Mouse (Mus musculus): Measurements from ENCODE around the gene Plaur.

The Plaur gene

DNA sequence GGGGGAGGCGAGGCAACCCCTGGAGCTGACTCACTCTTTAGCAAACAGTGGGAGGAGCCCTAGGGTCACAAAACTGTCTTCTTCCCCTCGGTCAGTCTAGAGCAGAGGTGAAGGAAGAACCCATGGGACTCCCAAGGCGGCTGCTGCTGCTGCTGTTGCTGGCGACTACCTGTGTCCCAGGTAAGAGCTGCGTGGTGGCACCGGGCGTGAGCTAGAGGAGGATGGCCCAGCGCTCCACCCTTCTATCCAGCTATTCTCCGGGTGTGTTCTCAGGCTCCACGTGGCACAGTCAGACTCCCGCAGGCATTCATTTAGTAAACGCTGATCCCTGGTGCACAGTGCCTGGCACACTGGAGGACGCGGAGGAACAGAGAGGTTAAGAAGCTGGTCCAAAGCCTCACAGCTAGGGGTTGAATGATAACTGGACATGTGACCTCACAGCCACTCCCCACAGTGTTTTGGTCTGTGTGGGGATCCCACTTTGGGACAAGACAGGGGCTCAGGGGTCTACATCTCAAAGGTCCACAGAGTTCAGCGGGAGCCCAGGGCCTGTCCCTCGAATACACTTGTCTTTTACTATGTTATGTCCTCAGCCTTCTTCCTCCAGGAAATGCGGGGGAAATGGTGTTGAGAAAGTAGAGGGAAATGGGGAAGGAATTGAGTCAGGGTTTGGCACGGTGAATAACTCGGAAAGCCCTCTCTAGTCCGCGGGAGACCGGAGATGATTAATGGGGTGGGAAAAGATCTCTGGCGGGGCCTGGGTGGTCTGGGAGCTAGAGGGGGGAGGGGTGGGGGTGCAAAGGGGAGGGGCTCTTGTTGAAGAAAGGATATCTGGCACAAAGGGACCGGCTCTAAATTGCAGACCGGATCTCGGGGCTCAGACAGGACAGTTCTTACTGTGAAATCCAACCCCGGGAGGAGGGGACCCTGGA, at the start of gene Plaur:
Gene Plaur (plus strand): TSS at position 97 of the 932 bp plus-strand sequence.
- DNase-seq: peak; percentile 27

DNA sequence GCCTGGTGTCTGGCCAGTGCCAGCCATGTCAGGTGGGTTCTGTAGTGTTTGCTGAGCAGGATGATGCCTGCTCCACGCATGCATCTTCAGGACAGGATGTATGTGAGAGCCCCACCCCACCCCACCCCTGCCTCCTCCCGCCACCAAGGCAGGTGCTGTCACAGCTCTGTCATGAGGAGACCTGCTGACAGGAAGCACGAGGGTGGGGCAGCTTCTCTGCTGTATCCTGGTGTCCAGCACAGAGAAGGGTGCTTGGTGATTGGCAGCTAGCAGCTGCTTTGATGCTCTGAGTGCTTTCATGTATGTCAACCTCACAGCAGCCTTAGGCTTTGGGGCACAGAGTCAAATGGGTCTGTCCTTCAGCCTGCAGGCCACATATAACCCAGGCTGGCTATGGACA, 48.7 kb upstream of the Plaur start:
- no peak for DNase-seq

DNA sequence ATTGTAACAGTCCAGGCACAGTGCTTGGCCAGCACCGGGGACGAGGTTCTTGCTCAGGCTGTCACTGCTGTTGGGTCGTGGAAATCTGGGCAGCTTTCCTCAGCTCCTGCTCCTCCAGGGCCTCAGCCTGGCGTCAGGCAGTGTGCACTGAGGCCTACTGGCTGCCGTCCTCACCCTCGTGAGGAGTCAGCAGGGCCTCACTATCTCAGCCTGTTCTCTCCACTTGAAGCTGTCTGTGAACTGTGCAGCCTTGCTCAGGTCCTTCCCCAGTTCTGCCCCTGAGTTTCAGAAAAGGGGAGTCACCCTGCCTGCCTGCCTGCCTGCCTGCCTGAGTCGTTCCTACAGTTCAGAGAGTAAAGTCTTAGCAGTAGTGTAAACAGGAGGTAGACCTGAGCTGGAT, 47.0 kb upstream of the Plaur start:
- no peak for DNase-seq

GRCm38 (mm10) chr7:24419579-24419978, 42.7 kb upstream of the Plaur start:
- DNase-seq: no peak

DNA sequence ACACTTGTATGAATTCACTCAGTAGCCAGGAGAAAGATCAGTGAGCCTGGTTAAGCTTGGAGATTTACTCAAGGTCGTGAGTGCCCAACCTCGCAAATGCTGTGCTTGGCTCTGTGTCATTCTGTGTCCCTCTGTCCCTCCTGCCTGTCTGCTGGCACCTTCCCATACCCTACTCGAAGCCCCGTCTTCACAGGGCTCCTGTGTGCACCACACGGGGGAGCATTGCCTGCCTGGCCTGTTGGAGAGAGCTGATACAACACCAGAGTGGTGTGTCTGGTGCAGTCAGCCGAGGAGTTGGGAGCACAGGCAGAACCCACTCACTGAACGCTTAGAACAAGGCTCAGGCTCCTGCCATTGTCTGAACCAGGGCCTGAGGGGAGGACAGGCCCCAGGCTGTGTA, 40.6 kb upstream of the Plaur start:
- DNase-seq: no peak

- no peak for DNase-seq
These were observed 40.0 kb upstream of the Plaur start for GRCm38 (mm10) chr7:24422251-24422650.

DNA sequence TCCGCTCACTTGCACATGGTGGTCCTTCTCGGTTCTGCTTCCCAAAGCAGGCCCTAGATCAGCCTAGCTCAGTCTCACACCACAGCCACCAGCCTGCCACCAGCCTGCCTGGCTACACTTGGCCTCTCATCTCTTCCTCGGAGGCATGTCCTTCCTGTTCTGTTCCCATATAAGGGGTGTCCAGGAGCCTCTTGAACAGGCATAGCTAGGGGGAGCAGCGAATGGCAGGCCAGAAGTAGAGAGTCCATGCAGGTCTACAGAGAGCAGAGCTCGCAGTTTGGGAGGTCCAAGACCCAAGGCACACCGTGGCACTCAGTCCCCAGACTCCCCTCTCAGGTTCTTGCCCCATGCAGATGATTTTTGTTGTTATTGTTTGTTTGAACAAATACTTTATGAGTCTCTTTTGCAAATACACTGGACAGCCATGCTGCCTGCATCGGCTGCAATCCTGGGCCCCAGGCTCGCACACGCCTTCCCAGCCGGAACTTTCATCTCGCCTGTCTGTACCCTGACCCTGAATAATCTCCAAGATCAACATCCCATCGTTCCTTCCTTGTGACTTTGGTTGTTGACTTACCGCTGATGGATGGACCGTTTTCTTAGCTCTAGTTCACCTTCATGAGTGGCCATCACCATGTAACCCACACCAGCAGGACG, 39.0 kb upstream of the Plaur start:
- DNase-seq: no peak

GRCm38 (mm10) chr7:24423956-24424732, 38.1 kb upstream of the Plaur start:
- peak; percentile 67 for DNase-seq

- no peak for DNase-seq
These were observed 36.4 kb upstream of the Plaur start for GRCm38 (mm10) chr7:24425919-24426318.

GRCm38 (mm10) chr7:24427168-24427567, 35.1 kb upstream of the Plaur start:
- DNase-seq: no peak

DNA sequence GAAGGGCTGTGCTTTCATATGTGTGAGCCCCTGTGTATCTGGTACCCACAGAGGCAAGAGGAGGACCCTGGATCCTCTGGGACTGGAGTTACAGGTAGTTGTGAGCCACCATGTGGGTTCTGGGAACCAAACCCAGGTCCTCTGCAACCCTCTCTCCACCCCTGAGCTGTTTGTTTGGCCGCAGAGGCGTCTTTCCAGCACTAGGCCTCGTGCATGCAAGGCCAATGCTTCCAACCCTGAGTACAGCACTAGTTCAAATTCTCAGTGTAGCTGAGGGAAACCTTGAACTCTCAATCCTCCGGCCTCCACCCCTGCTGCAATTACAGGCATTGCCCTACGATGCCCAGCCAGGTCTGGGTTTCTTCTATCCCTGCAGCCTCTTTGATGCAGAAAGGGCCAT, 33.6 kb upstream of the Plaur start:
- no peak for DNase-seq

DNA sequence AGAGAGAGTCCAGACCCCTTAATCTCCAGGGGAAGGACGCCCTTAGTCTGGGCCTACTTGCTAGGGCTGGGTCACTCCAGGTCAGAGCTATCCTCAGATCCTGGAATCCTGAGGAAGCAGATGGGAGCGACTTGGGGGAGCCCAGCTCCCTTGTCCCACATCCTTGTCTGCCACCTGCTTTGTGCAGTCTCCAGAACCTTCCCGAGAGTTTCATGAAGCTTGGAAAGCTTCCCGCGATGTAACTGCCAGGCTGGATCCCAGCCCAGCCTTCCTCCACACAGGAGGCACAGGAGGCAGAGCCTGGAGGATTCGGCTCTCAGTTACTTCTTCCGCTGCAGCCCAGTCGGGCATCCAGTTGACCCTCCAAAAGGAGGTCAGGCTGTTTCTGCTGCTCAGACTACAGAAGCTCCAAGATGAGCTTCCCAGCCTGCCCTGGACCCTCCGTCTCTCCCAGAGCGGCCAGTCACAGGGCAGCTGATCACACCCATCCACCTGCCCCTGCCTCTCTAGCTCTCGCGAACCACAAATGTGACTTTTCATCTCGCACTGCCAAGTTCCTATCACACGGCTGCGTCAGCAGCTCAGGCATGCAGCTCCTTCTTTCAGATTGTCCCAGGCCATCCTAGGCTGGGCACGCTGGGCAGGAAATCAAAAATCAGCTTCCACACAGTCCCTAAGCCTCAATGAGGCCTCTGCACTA, 32.7 kb upstream of the Plaur start:
- DNase-seq: peak; percentile 12

- DNase-seq: no peak
These were observed 31.5 kb upstream of the Plaur start for GRCm38 (mm10) chr7:24430551-24431345.

- DNase-seq: no peak
These were observed 30.6 kb upstream of the Plaur start for GRCm38 (mm10) chr7:24431713-24432112.

GRCm38 (mm10) chr7:24435305-24435704, 27.0 kb upstream of the Plaur start:
- no peak for DNase-seq

DNA sequence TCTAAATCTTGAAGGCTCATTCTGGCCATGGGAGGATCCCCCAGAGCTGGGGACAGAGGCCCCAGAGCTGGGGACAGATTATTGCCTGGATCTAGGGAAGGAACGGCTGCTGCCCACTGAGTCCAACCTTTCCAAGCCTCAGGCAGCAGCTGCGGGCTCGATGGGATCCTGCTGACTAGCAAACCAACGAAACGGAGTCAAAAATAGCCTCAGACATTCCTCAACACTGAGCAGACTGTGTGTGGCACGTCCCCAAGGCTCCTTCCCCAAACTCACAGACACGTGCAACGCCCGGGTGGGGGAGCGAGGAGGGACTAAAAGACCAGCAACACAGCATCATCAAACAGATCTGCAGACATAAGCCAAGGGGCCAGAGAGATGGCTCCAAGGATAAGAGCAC, 24.3 kb upstream of the Plaur start:
- DNase-seq: no peak

DNA sequence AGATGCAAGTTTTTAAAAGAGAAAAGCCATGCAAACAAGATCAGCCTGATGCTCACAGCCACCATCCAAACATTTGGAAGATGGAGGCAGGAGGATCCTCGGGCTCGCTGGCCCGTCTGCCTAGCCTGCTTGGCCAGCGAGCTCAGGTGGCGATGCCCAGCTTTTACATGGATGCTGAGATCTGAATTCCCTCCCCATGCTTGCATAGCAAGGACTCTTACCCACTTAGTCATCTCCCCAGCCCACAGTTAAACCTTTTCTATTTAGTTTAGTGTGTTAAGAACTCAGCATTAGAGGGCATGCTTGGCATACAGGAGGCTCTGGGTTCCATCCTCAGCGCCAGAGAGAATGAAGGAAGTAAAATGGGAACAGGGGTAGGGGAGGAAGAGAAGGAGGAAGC, 23.1 kb upstream of the Plaur start:
- DNase-seq: no peak

DNA sequence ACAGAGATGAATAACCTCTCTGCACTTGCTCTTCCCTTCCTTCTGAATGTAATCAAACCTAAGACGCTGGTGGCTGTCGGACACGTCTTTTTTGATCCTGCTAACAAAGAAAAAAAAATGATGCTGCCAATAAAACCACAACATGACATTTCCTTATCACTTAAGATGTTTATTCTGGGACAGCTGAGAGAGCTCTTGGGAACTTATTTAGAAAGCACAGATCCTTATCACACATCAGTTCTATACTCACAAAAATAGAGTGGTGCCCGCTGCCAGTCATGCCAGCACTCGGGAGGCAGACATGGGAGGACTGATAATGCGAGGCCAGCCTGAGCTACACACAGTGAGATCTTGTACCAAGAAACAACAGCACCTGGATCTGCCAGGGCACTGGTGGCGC, 22.4 kb upstream of the Plaur start:
- DNase-seq: no peak

- peak; percentile 69 for DNase-seq
These were observed 20.5 kb upstream of the Plaur start for GRCm38 (mm10) chr7:24441785-24442184.

- DNase-seq: no peak
These were observed 20.0 kb upstream of the Plaur start for GRCm38 (mm10) chr7:24442313-24442712.

GRCm38 (mm10) chr7:24445266-24445926, 16.9 kb upstream of the Plaur start:
- no peak for DNase-seq
